Mouse (Mus musculus) C2C12 (cell line): ENCODE results near the gene Igsf21. TPM values are rescaled to one million over a fixed set of nuclear protein-coding genes. Genes with fewer than 3 reads are reported as not detected.

Experiments used
- H3K27me3 ChIP-seq: one replicate; pipeline ENCODE4 v1.6.1; 2011; ENCODE audit not compliant: control insufficient read depth, insufficient read depth, insufficient read length
- H3K36me3 ChIP-seq: one replicate; pipeline ENCODE4 v1.6.1; 2011; ENCODE audit not compliant: control insufficient read depth, insufficient read depth
- H3K4me3 ChIP-seq: one replicate; pipeline ENCODE4 v1.5.1; 2011; ENCODE audit warnings: mild to moderate bottlenecking, control low read depth; ENCODE audit not compliant: poor library complexity, insufficient read depth, severe bottlenecking
- H3K79me2 ChIP-seq: one replicate; pipeline ENCODE4 v1.6.1; 2011; ENCODE audit not compliant: control insufficient read depth, insufficient read depth
- H3K79me3 ChIP-seq: one replicate; pipeline ENCODE4 v1.6.1; 2011; ENCODE audit warnings: low read depth, control low read depth
- H3ac ChIP-seq: one replicate; pipeline ENCODE3; 2011; ENCODE audit warnings: low read depth; ENCODE audit not compliant: control insufficient read depth, insufficient read length
- CEBPB ChIP-seq: IDR thresholded peaks from one replicate; pipeline ENCODE4 v1.6.1; 2011; ENCODE audit warnings: low read depth, mild to moderate bottlenecking, control low read depth, moderate library complexity
- CTCF ChIP-seq: IDR thresholded peaks from one replicate; pipeline ENCODE4 v1.5.1; 2011; ENCODE audit not compliant: control insufficient read depth, insufficient read depth, insufficient read length
- FOSL1 ChIP-seq: IDR thresholded peaks from one replicate; pipeline ENCODE4 v1.8.0; 2011; ENCODE audit warnings: mild to moderate bottlenecking, low read length; ENCODE audit not compliant: poor library complexity, insufficient read depth, severe bottlenecking
- MAX ChIP-seq: IDR thresholded peaks from one replicate; pipeline ENCODE4 v1.6.1; 2011; ENCODE audit warnings: mild to moderate bottlenecking, control low read depth
- MYOD1 ChIP-seq: IDR thresholded peaks from one replicate; pipeline ENCODE4 v1.6.1; 2011; ENCODE audit warnings: low read depth; ENCODE audit not compliant: control insufficient read depth, insufficient read length
- MYOG ChIP-seq: IDR thresholded peaks from one replicate; pipeline ENCODE4 v1.6.1; 2011; ENCODE audit not compliant: control insufficient read depth, insufficient read length; ENCODE audit errors: extremely low read depth
- USF1 ChIP-seq: IDR thresholded peaks from one replicate; pipeline ENCODE4 v1.6.1; 2011; ENCODE audit warnings: low read depth, mild to moderate bottlenecking, control low read depth, moderate library complexity
- polyA plus RNA-seq: library from polyadenylated mRNA; unstranded; fragments of >200 nt; fragmentation: generic; extraction: Trizol; gene quantifications from one replicate; pipeline ENCODE4 v1.2.1, GENCODE M21; 2012; ENCODE audit warnings: missing spikeins

The Igsf21 gene
- polyA plus RNA-seq, 1 experiment = not detected

DNA sequence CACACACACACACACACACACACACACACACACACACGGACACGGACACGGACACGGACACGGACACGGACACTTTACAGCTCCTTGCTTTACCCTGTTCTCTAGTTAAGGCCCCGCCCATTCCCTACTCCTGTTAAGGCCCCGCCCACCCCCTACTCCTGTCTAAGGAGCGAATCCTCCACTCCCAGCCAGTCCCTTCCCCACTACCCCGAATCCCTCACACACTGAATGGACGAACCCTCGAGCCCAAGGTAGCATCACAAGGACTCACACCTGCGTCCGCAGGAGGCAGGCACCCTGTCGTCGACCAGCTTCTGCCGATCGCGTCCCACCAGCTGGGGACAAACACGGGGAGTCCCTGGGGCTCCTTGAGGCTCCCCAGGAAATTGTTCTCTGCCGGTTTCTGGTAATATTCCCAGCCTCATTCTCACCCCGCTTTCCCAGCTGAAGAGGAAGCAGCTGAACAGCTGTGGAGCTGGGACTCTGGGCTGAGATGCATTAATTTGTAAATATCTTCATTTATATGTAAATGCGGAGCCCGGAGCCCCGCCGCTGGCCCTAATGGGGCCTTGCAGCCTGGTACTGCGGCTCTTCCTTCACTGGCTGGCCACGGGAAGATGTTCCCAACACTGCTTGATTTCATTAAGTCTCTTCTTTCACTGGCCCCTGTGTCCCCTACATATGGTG is 143.1 kb downstream of the Igsf21 start:
- Histone ChIP-seq H3K79me3 (no peaks in the 10 kb centered on the region), H3K79me2 (no peaks in the 10 kb centered on the region), H3K4me3 (no peak overlapping the region), H3K36me3 (no peaks in the 10 kb centered on the region), H3K27me3 (no peaks in the 10 kb centered on the region), H3ac (no peak overlapping the region)
- TF ChIP-seq USF1 (no peak), MAX (no peak), CTCF (no peak), MYOD1 (no peak), CEBPB (no peak), FOSL1 (no peak), MYOG (no peak)

- Histone ChIP-seq H3K79me2 (no peaks in the 10 kb centered on the region), H3K4me3 (no peak overlapping the region), H3K27me3 (no peaks in the 10 kb centered on the region), H3K36me3 (no peaks in the 10 kb centered on the region), H3ac (no peak overlapping the region), H3K79me3 (no peaks in the 10 kb centered on the region)
- TF ChIP-seq FOSL1 = no peak
- TF ChIP-seq MAX = no peak
- TF ChIP-seq MYOD1 = no peak
- no peak for TF ChIP-seq MYOG
- no peak for TF ChIP-seq USF1
These were observed 143.9 kb downstream of the Igsf21 start for GRCm38 (mm10) chr4:140102581-140103200.

DNA sequence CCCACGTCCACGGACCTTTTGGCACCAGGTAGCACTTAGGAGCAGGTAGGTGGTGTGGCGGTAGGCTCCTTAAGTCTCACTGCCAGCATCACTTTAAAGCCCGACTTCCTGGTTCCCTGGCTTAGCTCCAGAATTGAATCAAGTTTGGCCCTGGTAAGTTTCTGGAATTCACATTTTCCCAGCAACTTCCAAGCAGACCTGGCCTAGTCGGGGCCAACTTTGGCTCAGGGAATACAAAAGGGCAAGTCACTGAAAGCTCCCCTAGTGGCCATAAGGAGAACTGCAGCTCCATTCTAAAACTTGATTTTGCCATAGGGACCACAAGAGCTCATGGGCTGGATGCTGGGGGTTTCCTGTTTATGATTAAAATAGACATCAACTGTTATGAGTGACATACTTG is 145.5 kb downstream of the Igsf21 start:
- no peaks in the 10 kb centered on the region for H3K27me3 ChIP-seq

GRCm38 (mm10) chr4:140100141-140100540 is 146.4 kb downstream of the Igsf21 start:
- no peak overlapping the region for H3K4me3 ChIP-seq
- TF ChIP-seq USF1 (no peak), CTCF (no peak), MYOG (no peak), FOSL1 (no peak), CEBPB (no peak), MAX (no peak), MYOD1 (no peak)
- H3K79me3 ChIP-seq = no peaks in the 10 kb centered on the region
- no peaks in the 10 kb centered on the region for H3K79me2 ChIP-seq
- H3K27me3 ChIP-seq = no peaks in the 10 kb centered on the region
- no peak overlapping the region for H3ac ChIP-seq
- no peaks in the 10 kb centered on the region for H3K36me3 ChIP-seq

More for the DNA sequence above, 145.5 kb downstream of the Igsf21 start:
- Histone ChIP-seq H3K79me3 (no peaks in the 10 kb centered on the region), H3K4me3 (no peak overlapping the region), H3K36me3 (no peaks in the 10 kb centered on the region), H3K79me2 (no peaks in the 10 kb centered on the region), H3ac (no peak overlapping the region)
- TF ChIP-seq USF1 = no peak
- TF ChIP-seq MYOD1 = no peak

GRCm38 (mm10) chr4:140096283-140096682 is 150.3 kb downstream of the Igsf21 start:
- Histone ChIP-seq H3ac (no peak overlapping the region), H3K79me2 (no peaks in the 10 kb centered on the region), H3K79me3 (no peaks in the 10 kb centered on the region), H3K4me3 (no peak overlapping the region), H3K27me3 (no peaks in the 10 kb centered on the region), H3K36me3 (no peaks in the 10 kb centered on the region)
- TF ChIP-seq MAX (no peak), MYOD1 (no peak), CTCF (no peak), FOSL1 (no peak), USF1 (no peak), MYOG (no peak), CEBPB (no peak)

- Histone ChIP-seq H3K4me3 (no peak overlapping the region), H3K79me3 (no peaks in the 10 kb centered on the region), H3K36me3 (no peaks in the 10 kb centered on the region), H3ac (no peak overlapping the region), H3K27me3 (no peaks in the 10 kb centered on the region), H3K79me2 (no peaks in the 10 kb centered on the region)
- TF ChIP-seq MYOD1 (no peak), USF1 (no peak), MYOG (no peak), CTCF (no peak), FOSL1 (no peak), CEBPB (no peak), MAX (no peak)
These were observed 151.7 kb downstream of the Igsf21 start for GRCm38 (mm10) chr4:140094835-140095234.
